27 mouse cellular contexts compared by ENCODE assay signal in genomic region chr11:62981729-62982128, GRCm38 (mm10). TPM values are rescaled to one million over a fixed set of nuclear protein-coding genes. Genes with fewer than 3 reads are reported as not detected.
DNase-seq lines count a peak whose midpoint lies in the region; ATAC-seq lines count a peak whose summit lies in the region.
"Had no signal": no experiment of that assay in that cellular context is flagged by ENCODE, and none has a peak within 500 bp of the region (broad histone marks: within the 10 kb centered on the region; RNA-seq: fewer than 3 reads in every experiment).

No protein-coding gene starts in this region.

- no peaks in the 10 kb centered on the region for H3K27me3 ChIP-seq in heart, embryonic 12.5 days (replicated peaks)
- no peaks in the 10 kb centered on the region for H3K27me3 ChIP-seq in midbrain, embryonic 14.5 days (ENCODE audit: control insufficient read depth, insufficient read depth, low read length)
- no peaks in the 10 kb centered on the region for H3K27me3 ChIP-seq in midbrain, embryonic 13.5 days
- no peaks in the 10 kb centered on the region for H3K27me3 ChIP-seq in embryonic facial prominence, embryonic 15.5 days
- H3K27me3 ChIP-seq: heart, embryonic 15.5 days; hindbrain, embryonic 12.5 days; intestine, embryonic 15.5 days; liver, embryonic 15.5 days had no signal

- ATAC-seq in cerebellum, adult (ENCODE audit: insufficient number of reproducible peaks, low FRiP score, low TSS enrichment), result no peak
- ATAC-seq in heart, embryonic 12.5 days (ENCODE audit: insufficient number of reproducible peaks, low FRiP score), result no peak
- ATAC-seq in midbrain, embryonic 14.5 days (ENCODE audit: low FRiP score, low TSS enrichment), result no peak
- ATAC-seq in midbrain, embryonic 13.5 days, result no peak
- ATAC-seq in embryonic facial prominence, embryonic 15.5 days (ENCODE audit: insufficient number of reproducible peaks, low FRiP score, low TSS enrichment, low read depth), result 0 out of 2 replicates have a peak, but pooled peaks have one; percentile 34
- ATAC-seq: forebrain, postnatal 0 days; intestine, embryonic 15.5 days had no signal

- peak; percentile 48 to 50 for DNase-seq in cerebellum, postnatal 14 days
- DNase-seq in heart, postnatal 4 days, result peak; percentile 41
- DNase-seq in midbrain, embryonic 14.5 days, result peak; percentile 44
- DNase-seq in urinary bladder, postnatal 36 days (ENCODE audit: low spot score in 2 of 2), result no peak
- DNase-seq: embryo, embryonic 11 days; forebrain, postnatal 0 days; gastrocnemius, postnatal 14 days; kidney, adult 8-10 months; kidney, postnatal 10 days; liver; thymus, adult 2 months had no signal

- peaks cover 19% of the 10 kb centered on the region for H3K4me1 ChIP-seq in heart, embryonic 12.5 days (replicated peaks)
- peaks cover 18% of the 10 kb centered on the region for H3K4me1 ChIP-seq in midbrain, embryonic 14.5 days (ENCODE audit: control insufficient read depth, insufficient read depth, low read length)
- peaks cover 20% of the 10 kb centered on the region for H3K4me1 ChIP-seq in midbrain, embryonic 13.5 days (replicated peaks)
- peaks cover 2% of the 10 kb centered on the region; the same call in 1 of the 2 replicates for H3K4me1 ChIP-seq in embryonic facial prominence, embryonic 15.5 days
- H3K4me1 ChIP-seq: liver, embryonic 15.5 days had no signal

- WGBS in heart, embryonic 12.5 days, result 66% methylated on average over 3 of the region's 3 CpGs
- 69% methylated on average over 3 of the region's 3 CpGs for WGBS in midbrain, embryonic 14.5 days
- 65% methylated on average over 3 of the region's 3 CpGs for WGBS in midbrain, embryonic 13.5 days
- 49% methylated on average over 3 of the region's 3 CpGs for WGBS in embryonic facial prominence, embryonic 15.5 days

- no peak overlapping the region for H3K4me3 ChIP-seq in heart, embryonic 12.5 days
- H3K4me3 ChIP-seq in midbrain, embryonic 14.5 days (replicated peaks; ENCODE audit: low read depth, low read length), result no peak overlapping the region
- no peak overlapping the region for H3K4me3 ChIP-seq in midbrain, embryonic 13.5 days (replicated peaks)
- no peak overlapping the region for H3K4me3 ChIP-seq in embryonic facial prominence, embryonic 15.5 days (replicated peaks)
- H3K4me3 ChIP-seq: heart, embryonic 15.5 days; hindbrain, embryonic 12.5 days; intestine, embryonic 15.5 days; left cerebral cortex, adult 2 months; limb, embryonic 10.5 days; liver, embryonic 15.5 days had no signal

- H3K36me3 ChIP-seq in heart, embryonic 12.5 days, result no peaks in the 10 kb centered on the region
- H3K36me3 ChIP-seq in midbrain, embryonic 14.5 days (ENCODE audit: control insufficient read depth, insufficient read depth, low read length), result no peaks in the 10 kb centered on the region
- H3K36me3 ChIP-seq in midbrain, embryonic 13.5 days, result no peaks in the 10 kb centered on the region
- H3K36me3 ChIP-seq in embryonic facial prominence, embryonic 15.5 days, result no peaks in the 10 kb centered on the region
- H3K36me3 ChIP-seq: heart, embryonic 15.5 days; hindbrain, embryonic 12.5 days; intestine, embryonic 15.5 days; limb, embryonic 10.5 days; liver, embryonic 15.5 days had no signal

- H3K9ac ChIP-seq in heart, embryonic 12.5 days, result no peak overlapping the region
- H3K9ac ChIP-seq in midbrain, embryonic 14.5 days (replicated peaks; ENCODE audit: low read length), result no peak overlapping the region
- H3K9ac ChIP-seq in midbrain, embryonic 13.5 days (replicated peaks), result no peak overlapping the region
- H3K9ac ChIP-seq in embryonic facial prominence, embryonic 15.5 days, result no peak overlapping the region
- H3K9ac ChIP-seq: forebrain, postnatal 0 days; heart, embryonic 15.5 days; hindbrain, embryonic 12.5 days; intestine, embryonic 15.5 days; liver, embryonic 15.5 days had no signal

- H3K9me3 ChIP-seq in heart, embryonic 12.5 days (replicated peaks), result peaks cover 3% of the 10 kb centered on the region; the same call in 1 of the 2 replicates
- H3K9me3 ChIP-seq in midbrain, embryonic 14.5 days (ENCODE audit: control insufficient read depth, low read length), result no peaks in the 10 kb centered on the region
- H3K9me3 ChIP-seq in midbrain, embryonic 13.5 days, result no peaks in the 10 kb centered on the region
- no peaks in the 10 kb centered on the region for H3K9me3 ChIP-seq in embryonic facial prominence, embryonic 15.5 days (replicated peaks)
- H3K9me3 ChIP-seq: heart, embryonic 15.5 days; intestine, embryonic 15.5 days; limb, embryonic 10.5 days; liver, embryonic 15.5 days had no signal

- no peak overlapping the region for H3K4me2 ChIP-seq in heart, embryonic 12.5 days
- no peak overlapping the region for H3K4me2 ChIP-seq in midbrain, embryonic 14.5 days (ENCODE audit: low read length)
- no peak overlapping the region for H3K4me2 ChIP-seq in midbrain, embryonic 13.5 days (replicated peaks)
- H3K4me2 ChIP-seq in embryonic facial prominence, embryonic 15.5 days (replicated peaks), result no peak overlapping the region
- H3K4me2 ChIP-seq: heart, embryonic 15.5 days; hindbrain, embryonic 12.5 days; intestine, embryonic 15.5 days; liver, embryonic 15.5 days had no signal

- H3K27ac ChIP-seq in heart, embryonic 12.5 days (ENCODE audit: poor library complexity, severe bottlenecking), result no peak overlapping the region
- H3K27ac ChIP-seq in midbrain, embryonic 14.5 days (replicated peaks; ENCODE audit: low read depth, low read length), result no peak overlapping the region
- H3K27ac ChIP-seq in midbrain, embryonic 13.5 days, result no peak overlapping the region
- no peak overlapping the region for H3K27ac ChIP-seq in embryonic facial prominence, embryonic 15.5 days (replicated peaks)
- H3K27ac ChIP-seq: heart, embryonic 15.5 days; hindbrain, embryonic 12.5 days; intestine, embryonic 15.5 days; left cerebral cortex, adult 2 months; liver, embryonic 15.5 days; macrophage; stomach, postnatal 0 days had no signal

RNA-seq across cellular contexts. Expression of gene Cdrt4, which starts 30.7 kb away (rescaled TPM):
- total RNA-seq in heart, postnatal 4 days (2021), result under 1 TPM in 1 of 2 experiments, not detected in 1; 0.38 TPM
- polyA plus RNA-seq in heart, embryonic 12.5 days (2016; fragmentation: Nextera tagmentation; extraction: Ambion mirVana), result 0.28 TPM in 1 of 2 replicates, not detected in the other
- not detected in 2 replicates for polyA plus RNA-seq in midbrain, embryonic 14.5 days (2014; fragmentation: Nextera tagmentation; extraction: Ambion mirVana)
- polyA plus RNA-seq in midbrain, embryonic 13.5 days (2015; fragmentation: Nextera tagmentation; extraction: Ambion mirVana), result not detected in 2 replicates
- 0.25 and 0.32 TPM in 2 replicates for polyA plus RNA-seq in embryonic facial prominence, embryonic 15.5 days (2015; fragmentation: Nextera tagmentation; extraction: Ambion mirVana)
- total RNA-seq: forebrain, postnatal 0 days; gastrocnemius, postnatal 14 days; heart, adult 8-10 months; layer of hippocampus, postnatal 10 days; left cerebral cortex, adult 2 months had no signal
- polyA plus RNA-seq: forebrain, postnatal 0 days; heart, embryonic 15.5 days; hindbrain, embryonic 12.5 days; intestine, embryonic 15.5 days; limb, embryonic 10.5 days; liver, embryonic 15.5 days; macrophage; neural tube, embryonic 11.5 days; small intestine, adult 2 months; stomach, postnatal 0 days; thymus, adult 2 months had no signal

Comparison
In these comparisons a context has a peak if more than half of its experiments do, and no peak if none do; other contexts are left out.
1. DNase-seq: peak in cerebellum, postnatal 14 days (2 of 2), heart, postnatal 4 days (single experiment) and midbrain, embryonic 14.5 days (single experiment); none in urinary bladder, postnatal 36 days (0 of 2).